Mouse (Mus musculus) left cerebral cortex, adult 8-10 months (tissue): ENCODE measurements around the gene S100a2. TPM values are rescaled to one million over a fixed set of nuclear protein-coding genes. Genes with fewer than 3 reads are reported as not detected.

Experiments used
- DNase-seq, 2 experiments: peaks; one replicate each; pipeline ENCODE4 v3.0.0; 2022; ENCODE audit warnings: low spot score in 2 of 2
- total RNA-seq, 4 experiments: library from RNA; stranded (reverse); gene quantifications; 2 replicates each; pipeline ENCODE4 v1.2.4; 2022

S100a2 gene
- total RNA-seq, 4 experiments from 2014 or later: not detected

- no peak for DNase-seq
Observed at GRCm38 (mm10) chr3:90595556-90595955, 5.5 kb downstream of the S100a2 start.

- no peak for DNase-seq
Observed at GRCm38 (mm10) chr3:90596810-90597209, 6.8 kb downstream of the S100a2 start.

GRCm38 (mm10) chr3:90597736-90598135, 7.7 kb downstream of the S100a2 start:
- no peak for DNase-seq

- no peak for DNase-seq
Observed at GRCm38 (mm10) chr3:90598212-90598611, 8.2 kb downstream of the S100a2 start.

GRCm38 (mm10) chr3:90599401-90599800, 9.4 kb downstream of the S100a2 start:
- DNase-seq: no peak

- DNase-seq: no peak
Observed at GRCm38 (mm10) chr3:90600036-90600435, 10.0 kb downstream of the S100a2 start.

- DNase-seq: no peak
Observed at GRCm38 (mm10) chr3:90600458-90601195, 10.6 kb downstream of the S100a2 start.

- DNase-seq: no peak
Observed at GRCm38 (mm10) chr3:90601486-90602110, 11.6 kb downstream of the S100a2 start, which contains the start of gene Gm42674. Gm42674 (plus strand) TSS chr3:90601904.

- no peak for DNase-seq
Observed at GRCm38 (mm10) chr3:90603623-90604022, 13.6 kb downstream of the S100a2 start, which contains the start of gene S100a4. S100a4 (plus strand) TSS chr3:90603771.

GRCm38 (mm10) chr3:90604416-90604815, 14.4 kb downstream of the S100a2 start:
- peak in 1 of 2 experiments; percentile 58 for DNase-seq

- no peak for DNase-seq
Observed at GRCm38 (mm10) chr3:90605049-90605448, 15.0 kb downstream of the S100a2 start.

GRCm38 (mm10) chr3:90605736-90606135, 15.7 kb downstream of the S100a2 start:
- DNase-seq: no peak

GRCm38 (mm10) chr3:90606185-90606584, 16.1 kb downstream of the S100a2 start:
- no peak for DNase-seq

- no peak for DNase-seq
Observed at GRCm38 (mm10) chr3:90607361-90607760, 17.3 kb downstream of the S100a2 start.

GRCm38 (mm10) chr3:90608223-90608622, 18.2 kb downstream of the S100a2 start, which contains the start of gene S100a5:
S100a5 (plus strand) TSS chr3:90608523.
- DNase-seq: no peak

GRCm38 (mm10) chr3:90609102-90609501, 19.1 kb downstream of the S100a2 start:
- no peak for DNase-seq

GRCm38 (mm10) chr3:90611494-90611893, 21.4 kb downstream of the S100a2 start:
- DNase-seq: no peak

GRCm38 (mm10) chr3:90612061-90612460, 22.0 kb downstream of the S100a2 start:
- DNase-seq: no peak

- no peak for DNase-seq
Observed at GRCm38 (mm10) chr3:90612728-90613291, 22.8 kb downstream of the S100a2 start, which contains the start of gene S100a6. S100a6 (plus strand) TSS chr3:90612882.

GRCm38 (mm10) chr3:90613461-90614147, 23.6 kb downstream of the S100a2 start:
- no peak for DNase-seq

GRCm38 (mm10) chr3:90614148-90614530, 24.1 kb downstream of the S100a2 start:
- DNase-seq: no peak
